Mouse (Mus musculus): Measurements from ENCODE around the gene Ap2m1. TPM values are rescaled to one million over a fixed set of nuclear protein-coding genes. Genes with fewer than 3 reads are reported as not detected.
A peak's percentile ranks its signal among the peaks of the same experiment; 100 is the strongest.

The Ap2m1 gene
- total RNA-seq, 1 experiment from 2014 or later: 155 TPM

- ATAC-seq (replicated peaks in 1 of 2; ENCODE audit: insufficient read depth in 1 of 2, low FRiP score in 2 of 2, low TSS enrichment in 1 of 2, low read depth in 1 of 2, poor library complexity in 2 of 2, severe bottlenecking in 2 of 2): no peak
These were observed 17.3 kb downstream of the Ap2m1 start for GRCm38 (mm10) chr16:20552594-20552993.

- ATAC-seq (replicated peaks in 1 of 2; ENCODE audit: insufficient read depth in 1 of 2, low FRiP score in 2 of 2, low TSS enrichment in 1 of 2, low read depth in 1 of 2, poor library complexity in 2 of 2, severe bottlenecking in 2 of 2): no peak
These were observed 19.7 kb downstream of the Ap2m1 start for GRCm38 (mm10) chr16:20555000-20555399.

- ATAC-seq (replicated peaks in 1 of 2; ENCODE audit: insufficient read depth in 1 of 2, low FRiP score in 2 of 2, low TSS enrichment in 1 of 2, low read depth in 1 of 2, poor library complexity in 2 of 2, severe bottlenecking in 2 of 2): no peak
These were observed 22.1 kb downstream of the Ap2m1 start for GRCm38 (mm10) chr16:20557381-20557780.

- no peak for ATAC-seq (replicated peaks in 1 of 2; ENCODE audit: insufficient read depth in 1 of 2, low FRiP score in 2 of 2, low TSS enrichment in 1 of 2, low read depth in 1 of 2, poor library complexity in 2 of 2, severe bottlenecking in 2 of 2)
These were observed 29.8 kb downstream of the Ap2m1 start for GRCm38 (mm10) chr16:20565075-20565474.

GRCm38 (mm10) chr16:20589366-20589938 lies 54.2 kb downstream of the Ap2m1 start, which contains the start of gene Vwa5b2:
Gene Vwa5b2 (plus strand): TSS chr16:20589471.
- 0 out of 4 replicates have a peak, but pooled peaks of 1 of the 2 experiments have one; percentile 19 for ATAC-seq (replicated peaks in 1 of 2; ENCODE audit: insufficient read depth in 1 of 2, low FRiP score in 2 of 2, low TSS enrichment in 1 of 2, low read depth in 1 of 2, poor library complexity in 2 of 2, severe bottlenecking in 2 of 2)

- ATAC-seq (replicated peaks in 1 of 2; ENCODE audit: insufficient read depth in 1 of 2, low FRiP score in 2 of 2, low TSS enrichment in 1 of 2, low read depth in 1 of 2, poor library complexity in 2 of 2, severe bottlenecking in 2 of 2): peak; percentile 2 to 39; a peak in 1 of 4 replicates
These were observed 54.8 kb downstream of the Ap2m1 start for GRCm38 (mm10) chr16:20589939-20590679.

GRCm38 (mm10) chr16:20590680-20591038 lies 55.4 kb downstream of the Ap2m1 start:
- no peak for ATAC-seq (replicated peaks in 1 of 2; ENCODE audit: insufficient read depth in 1 of 2, low FRiP score in 2 of 2, low TSS enrichment in 1 of 2, low read depth in 1 of 2, poor library complexity in 2 of 2, severe bottlenecking in 2 of 2)

GRCm38 (mm10) chr16:20591076-20591705 lies 55.9 kb downstream of the Ap2m1 start:
- ATAC-seq (replicated peaks in 1 of 2; ENCODE audit: insufficient read depth in 1 of 2, low FRiP score in 2 of 2, low TSS enrichment in 1 of 2, low read depth in 1 of 2, poor library complexity in 2 of 2, severe bottlenecking in 2 of 2): no peak

Other genes starting within 250 kb of the Ap2m1 start
- gene Parl, start 233.1 kb upstream of the Ap2m1 start, total RNA-seq (2017): 78.4 and 234 TPM in 2 replicates
- gene Cyp2ab1, start 210.1 kb upstream of the Ap2m1 start, total RNA-seq (2017): 0.13 and 2.3 TPM in 2 replicates
- 27.7 and 34.8 TPM in 2 replicates for gene Abcc5, start 109.1 kb upstream of the Ap2m1 start, total RNA-seq (2017)
- 67.2 and 69.9 TPM in 2 replicates for gene Eif2b5, start 36.7 kb upstream of the Ap2m1 start, total RNA-seq (2017)
- gene Dvl3, start 18.5 kb upstream of the Ap2m1 start, total RNA-seq (2017): 3.2 and 4.4 TPM in 2 replicates
- 33.3 and 49.2 TPM in 2 replicates for gene Abcf3, start 13.1 kb downstream of the Ap2m1 start, total RNA-seq (2017)
- 0.10 TPM in 1 of 2 replicates, not detected in the other for gene Vwa5b2, start 54.0 kb downstream of the Ap2m1 start, total RNA-seq (2017)
- gene Eef1akmt4, start 76.1 kb downstream of the Ap2m1 start, total RNA-seq (2017): 7.0 and 9.0 TPM in 2 replicates
- gene Gm49333, start 76.1 kb downstream of the Ap2m1 start, total RNA-seq (2017): not detected in 2 replicates
- 9.8 and 18.9 TPM in 2 replicates for gene Alg3, start 76.3 kb downstream of the Ap2m1 start, total RNA-seq (2017)
- 0.25 TPM in 1 of 2 replicates, not detected in the other for gene Camk2n2, start 85.8 kb downstream of the Ap2m1 start, total RNA-seq (2017)
- 0.38 and 3.0 TPM in 2 replicates for gene Ece2, start 94.3 kb downstream of the Ap2m1 start, total RNA-seq (2017)
- 136 and 211 TPM in 2 replicates for gene Psmd2, start 116.2 kb downstream of the Ap2m1 start, total RNA-seq (2017)
- gene Eif4g1, start 132.8 kb downstream of the Ap2m1 start, total RNA-seq (2017): 212 and 290 TPM in 2 replicates
- gene Fam131a, start 157.8 kb downstream of the Ap2m1 start, total RNA-seq (2017): 0.65 and 1.1 TPM in 2 replicates
- gene Polr2h, start 182.2 kb downstream of the Ap2m1 start, total RNA-seq (2017): 79.3 and 81.7 TPM in 2 replicates
- gene Clcn2, start 182.3 kb downstream of the Ap2m1 start, total RNA-seq (2017): 2.8 and 4.2 TPM in 2 replicates
- gene Chrd, start 197.6 kb downstream of the Ap2m1 start, total RNA-seq (2017): not detected in 2 replicates
- not detected in 2 replicates for gene Thpo, start 199.0 kb downstream of the Ap2m1 start, total RNA-seq (2017)